Mouse (Mus musculus) embryonic facial prominence, embryonic 14.5 days (tissue): ENCODE data around the gene Olfr38. TPM values are rescaled to one million over a fixed set of nuclear protein-coding genes. Genes with fewer than 3 reads are reported as not detected.

Experiments
- ATAC-seq: fragments of 200-750 bp; cut with Nextera tagmentation; 2 replicates; pipeline ENCODE4 v1.8.0; 2017; ENCODE audit warnings: low read depth, moderate number of reproducible peaks, moderate TSS enrichment
- DNase-seq: peaks from one replicate; pipeline ENCODE4 v3.0.0-alpha.2; 2015; ENCODE audit warnings: low spot score
- H3K27ac ChIP-seq: fragments of 300-500 bp; sonication (generic); replicated peaks from 2 replicates; pipeline ENCODE4 v1.5.1; 2014; ENCODE audit warnings: low read depth, mild to moderate bottlenecking, low read length, moderate library complexity
- H3K27me3 ChIP-seq: fragments of 300-500 bp; sonication (generic); replicated peaks from 2 replicates; pipeline ENCODE4 v1.6.1; 2014; ENCODE audit warnings: low read length; ENCODE audit not compliant: control insufficient read depth, insufficient read depth
- H3K36me3 ChIP-seq: fragments of 300-500 bp; sonication (generic); 2 replicates; pipeline ENCODE4 v1.6.1; 2014; ENCODE audit warnings: low read length, mixed read lengths; ENCODE audit not compliant: control insufficient read depth, insufficient read depth
- H3K4me1 ChIP-seq: fragments of 300-500 bp; sonication (generic); 2 replicates; pipeline ENCODE4 v1.6.1; 2014; ENCODE audit warnings: antibody characterized with exemption, low read length; ENCODE audit not compliant: control insufficient read depth, insufficient read depth
- H3K4me2 ChIP-seq: fragments of 300-500 bp; sonication (generic); 2 replicates; pipeline ENCODE4 v1.6.1; 2014; ENCODE audit warnings: low read depth, mild to moderate bottlenecking, low read length, moderate library complexity, mixed read lengths
- H3K4me3 ChIP-seq: fragments of 300-500 bp; sonication (generic); 2 replicates; pipeline ENCODE4 v1.5.1; 2014; ENCODE audit warnings: low read depth, mild to moderate bottlenecking, low read length
- H3K9ac ChIP-seq: fragments of 300-500 bp; sonication (generic); 2 replicates; pipeline ENCODE4 v1.6.1; 2014; ENCODE audit warnings: low read depth, mild to moderate bottlenecking, low read length, moderate library complexity, mixed read lengths
- H3K9me3 ChIP-seq: fragments of 300-500 bp; sonication (generic); 2 replicates; pipeline ENCODE4 v1.6.1; 2016; ENCODE audit warnings: low read length; ENCODE audit not compliant: control insufficient read depth
- WGBS: fragments of 180-500 bp; shearing (Covaris S2); extraction: QIAGEN DNeasy Blood & Tissue Kit; methylation state at CpG from one replicate; pipeline ENCODE4 v1.1.7; 2014; 5-methylcytosine and 5-hydroxymethylcytosine counted together
- polyA plus RNA-seq: library from polyadenylated mRNA; unstranded; fragments of >200 nt; fragmentation: Nextera tagmentation; extraction: Ambion mirVana; gene quantifications from 2 replicates; pipeline ENCODE4 v1.2.1, GENCODE M21; 2014

Olfr38 gene
- polyA plus RNA-seq, 1 experiment from 2014 or later: not detected

DNA sequence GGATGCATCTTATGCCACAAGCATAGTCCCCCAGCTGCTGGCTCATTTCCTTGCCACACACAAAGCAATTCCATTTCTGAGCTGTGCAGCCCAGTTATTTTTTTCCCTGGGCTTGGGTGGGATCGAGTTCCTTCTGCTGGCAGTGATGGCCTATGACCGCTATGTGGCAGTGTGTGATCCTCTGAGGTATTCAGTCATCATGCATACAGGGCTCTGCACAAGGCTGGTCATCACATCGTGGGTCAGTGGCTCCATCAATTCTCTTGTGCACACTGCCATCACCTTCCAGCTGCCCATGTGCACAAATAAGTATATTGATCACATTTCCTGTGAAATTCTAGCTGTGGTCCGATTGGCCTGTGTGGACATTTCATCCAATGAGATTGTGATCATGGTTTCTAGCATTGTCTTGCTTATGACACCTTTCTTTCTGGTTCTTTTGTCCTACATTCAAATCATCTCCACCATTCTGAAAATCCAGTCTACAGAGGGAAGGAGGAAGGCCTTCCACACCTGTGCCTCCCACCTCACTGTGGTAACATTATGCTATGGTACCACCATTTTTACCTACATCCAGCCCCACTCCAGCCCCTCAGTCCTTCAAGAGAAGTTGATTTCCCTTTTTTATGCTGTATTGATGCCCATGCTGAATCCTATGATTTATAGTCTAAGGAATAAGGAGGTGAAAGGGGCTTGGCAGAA is 34.2 kb downstream of the Olfr38 start:
- Histone ChIP-seq H3K4me2 (no peak overlapping the region), H3K27me3 (no peaks in the 10 kb centered on the region), H3K36me3 (no peaks in the 10 kb centered on the region), H3K27ac (no peak overlapping the region), H3K4me1 (no peaks in the 10 kb centered on the region), H3K9me3 (no peaks in the 10 kb centered on the region), H3K4me3 (no peak overlapping the region), H3K9ac (no peak overlapping the region)
- 51% methylated on average over 4 of the region's 4 CpGs for WGBS
- ATAC-seq: no peak
- DNase-seq: no peak

GRCm38 (mm10) chr6:42790949-42791556 is 34.8 kb downstream of the Olfr38 start:
- Histone ChIP-seq H3K36me3 (no peaks in the 10 kb centered on the region), H3K9me3 (no peaks in the 10 kb centered on the region), H3K4me1 (no peaks in the 10 kb centered on the region), H3K4me2 (no peak overlapping the region), H3K4me3 (no peak overlapping the region), H3K27me3 (no peaks in the 10 kb centered on the region), H3K9ac (no peak overlapping the region), H3K27ac (no peak overlapping the region)
- 78% methylated on average over 9 of the region's 9 CpGs for WGBS
- ATAC-seq: no peak
- no peak for DNase-seq

GRCm38 (mm10) chr6:42794982-42795381 is 38.8 kb downstream of the Olfr38 start:
- H3K4me3 ChIP-seq: no peak overlapping the region
- DNase-seq: no peak
- 89% methylated on average over 3 of the region's 3 CpGs for WGBS

GRCm38 (mm10) chr6:42811639-42812038 is 55.4 kb downstream of the Olfr38 start, which contains the start of gene Olfr450:
TSS of gene Olfr450 (plus strand) at chr6:42811939.
- DNase-seq: no peak
- 74% methylated on average over 1 of the region's 1 CpGs for WGBS
- ATAC-seq: no peak

More at GRCm38 (mm10) chr6:42794982-42795381, 38.8 kb downstream of the Olfr38 start:
- H3K9me3 ChIP-seq: no peaks in the 10 kb centered on the region
- H3K4me2 ChIP-seq: no peak overlapping the region
- no peaks in the 10 kb centered on the region for H3K4me1 ChIP-seq
- no peak for ATAC-seq
- H3K27ac ChIP-seq: no peak overlapping the region
- H3K9ac ChIP-seq: no peak overlapping the region
- H3K27me3 ChIP-seq: no peaks in the 10 kb centered on the region
- H3K36me3 ChIP-seq: no peaks in the 10 kb centered on the region

More at GRCm38 (mm10) chr6:42811639-42812038, 55.4 kb downstream of the Olfr38 start, which contains the start of gene Olfr450:
- Histone ChIP-seq H3K4me3 (no peak within 1 kb of the TSS), H3K27me3 (no peaks in the 10 kb centered on the region), H3K36me3 (no peaks in the 10 kb centered on the region), H3K9ac (no peak within 1 kb of the TSS), H3K4me2 (no peak within 1 kb of the TSS), H3K9me3 (no peaks in the 10 kb centered on the region), H3K27ac (no peak within 1 kb of the TSS), H3K4me1 (no peaks in the 10 kb centered on the region)

Other genes starting within 250 kb of the Olfr38 start
- not detected in 2 replicates for gene Olfr455, start 208.8 kb upstream of the Olfr38 start, polyA plus RNA-seq
- not detected in 2 replicates for gene Tcaf3, start 158.7 kb upstream of the Olfr38 start, polyA plus RNA-seq
- gene Tcaf2, start 111.2 kb upstream of the Olfr38 start, polyA plus RNA-seq: 2.3 and 2.5 TPM in 2 replicates
- 78.5 and 78.6 TPM in 2 replicates for gene Tcaf1, start 46.3 kb upstream of the Olfr38 start, polyA plus RNA-seq
- not detected in 2 replicates for gene Olfr453, start 17.0 kb upstream of the Olfr38 start, polyA plus RNA-seq
- gene Olfr452, start 28.7 kb downstream of the Olfr38 start, polyA plus RNA-seq: 0.11 TPM in 1 of 2 replicates, not detected in the other
- gene Olfr450, start 55.5 kb downstream of the Olfr38 start, polyA plus RNA-seq: not detected in 2 replicates
- not detected in 2 replicates for gene Olfr449, start 78.0 kb downstream of the Olfr38 start, polyA plus RNA-seq
- gene Olfr448, start 134.0 kb downstream of the Olfr38 start, polyA plus RNA-seq: not detected in 2 replicates
- gene Olfr447, start 152.5 kb downstream of the Olfr38 start, polyA plus RNA-seq: not detected in 2 replicates
- gene Olfr446, start 165.0 kb downstream of the Olfr38 start, polyA plus RNA-seq: 0.07 and 0.14 TPM in 2 replicates
- 0.11 TPM in 1 of 2 replicates, not detected in the other for gene Olfr444, start 192.7 kb downstream of the Olfr38 start, polyA plus RNA-seq